Mouse (Mus musculus) T-cell, adult 66 days (primary cell): ENCODE results near the gene Pnn. TPM values are rescaled to one million over a fixed set of nuclear protein-coding genes. Genes with fewer than 3 reads are reported as not detected.

ENCODE experiments used
- total RNA-seq, 2 experiments: library from RNA; stranded (reverse); gene quantifications; 3 replicates in 1 of 2; 4 replicates in 1 of 2; pipeline ENCODE4 v1.2.4; 2023

The Pnn gene
- total RNA-seq, result 10 to 100 TPM; 86.1 to 90.4 TPM

GRCm38 (mm10) chr12:59066448-59067077, at the start of gene Pnn:
TSS of gene Pnn (plus strand) at chr12:59066884.

GRCm38 (mm10) chr12:59060993-59061595, 5.6 kb upstream of the Pnn start, which contains the start of gene Trappc6b:
TSS of gene Trappc6b (minus strand) at chr12:59061472.

DNA sequence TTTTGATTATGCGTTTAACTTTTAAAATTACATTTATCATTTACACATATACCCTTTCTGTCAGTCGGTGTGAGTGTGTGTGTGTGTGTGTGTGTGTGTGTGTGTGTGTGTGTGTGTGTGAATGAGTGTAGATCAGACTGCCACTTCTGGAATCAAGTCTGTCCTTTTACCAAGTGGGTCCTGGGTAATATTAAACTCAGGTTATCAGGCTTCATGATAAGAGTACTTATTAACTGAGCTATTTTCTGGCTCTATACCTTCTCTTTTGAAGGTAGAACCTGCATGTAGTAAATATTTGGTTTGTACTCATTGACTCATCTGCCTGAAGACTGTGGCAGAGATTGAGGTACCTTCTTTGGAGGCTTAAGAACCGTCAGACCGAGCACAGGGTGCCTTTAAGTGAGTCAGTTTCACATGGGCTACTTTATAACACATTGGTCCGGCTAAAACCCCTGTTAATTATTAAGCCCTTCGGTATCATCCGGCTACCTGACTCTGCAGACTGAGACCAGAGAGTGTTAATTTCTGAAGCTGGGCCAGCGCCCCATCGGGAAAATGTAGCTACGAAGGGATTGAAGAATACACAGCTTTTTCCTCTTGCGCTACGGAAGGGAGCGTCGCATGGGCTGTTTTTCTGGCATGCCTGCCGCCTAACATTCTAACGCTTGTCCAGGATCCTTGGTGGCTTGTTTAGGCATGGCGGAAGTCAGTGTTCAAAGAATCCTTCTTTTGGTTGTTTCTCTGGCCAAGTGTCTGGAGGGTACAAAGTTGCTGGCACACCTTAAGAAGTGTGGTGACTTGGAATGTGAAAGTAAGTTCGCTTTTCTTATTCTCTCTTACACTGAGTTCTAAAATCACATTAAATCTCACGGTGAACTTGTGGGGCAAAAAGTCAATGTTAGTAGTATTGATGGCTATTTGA, 28.7 kb downstream of the Pnn start, which contains the start of gene Mia2:
Gene Mia2 (plus strand): TSS at position 696 of the 922 bp plus-strand sequence.

Other genes starting within 250 kb of the Pnn start
- 10 to 100 TPM; 23.3 to 26.1 TPM for gene Sec23a, start 54.9 kb upstream of the Pnn start, total RNA-seq
- 10 to 100 TPM; 14.1 to 16.7 TPM for gene Gemin2, start 53.5 kb upstream of the Pnn start, total RNA-seq
- gene Trappc6b, start 5.4 kb upstream of the Pnn start, total RNA-seq, result 10 to 100 TPM; 66.5 to 69.7 TPM
- gene Mia2, start 28.9 kb downstream of the Pnn start, total RNA-seq, result 100 to 1,000 TPM; 116 to 120 TPM
- 10 to 100 TPM; 71.5 to 95.2 TPM for gene Fbxo33, start 152.8 kb downstream of the Pnn start, total RNA-seq